Mouse (Mus musculus): ENCODE measurements around the gene Stpg3. TPM values are rescaled to one million over a fixed set of nuclear protein-coding genes. Genes with fewer than 3 reads are reported as not detected.
"Not testable (repeated sequence)": the region's sequence is repeated elsewhere in the genome, so short reads cannot be mapped to it uniquely, and the experiment has no call there.

The Stpg3 gene
- total RNA-seq, 1 experiment = 0.45 TPM

GRCm38 (mm10) chr2:25261870-25262269 is 47.4 kb upstream of the Stpg3 start:
- H3K4me3 ChIP-seq (ENCODE audit: insufficient read depth in 1 of 2, low read depth in 1 of 2, low read length in 2 of 2, poor library complexity in 1 of 2, severe bottlenecking in 1 of 2) = peak overlapping the region; percentile 53 to 78
- H3K27ac ChIP-seq (ENCODE audit: insufficient read depth, low read depth, low read length, poor library complexity, severe bottlenecking) = peak overlapping the region; percentile 49; the same call in 1 of the 2 replicates
- in situ Hi-C loops (cut with MboI; ENCODE audit: low sequenced_read_pairs in 2 of 2, unreplicated experiment in 2 of 2) = no loop called here
- peaks cover 0 to 8% of the 10 kb centered on the region in 2 experiments; a peak in 1 of 4 replicates for H3K4me1 ChIP-seq (ENCODE audit: control insufficient read depth in 2 of 2, insufficient read depth in 2 of 2, low read length in 2 of 2, poor library complexity in 1 of 2)
- H3K9me3 ChIP-seq (ENCODE audit: control insufficient read depth, insufficient read depth, low read depth, low read length) = no peaks in the 10 kb centered on the region
- H3K9ac ChIP-seq (ENCODE audit: insufficient read depth, low read depth, low read length, poor library complexity, severe bottlenecking) = peak overlapping the region; percentile 71; the same call in 1 of the 2 replicates
- TF ChIP-seq ZNF384 (IDR thresholded peaks at IDR 0.05; ENCODE audit: low read depth, low read length) (no peak), CHD2 (IDR thresholded peaks at IDR 0.05; ENCODE audit: low read depth, low read length) (no peak)
- DNase-seq (ENCODE audit: low read depth, low spot score) = no peak
- H3K36me3 ChIP-seq (ENCODE audit: control insufficient read depth, insufficient read depth, low read length, poor library complexity, severe bottlenecking) = peaks cover 2% of the 10 kb centered on the region; the same call in 1 of the 2 replicates

DNA sequence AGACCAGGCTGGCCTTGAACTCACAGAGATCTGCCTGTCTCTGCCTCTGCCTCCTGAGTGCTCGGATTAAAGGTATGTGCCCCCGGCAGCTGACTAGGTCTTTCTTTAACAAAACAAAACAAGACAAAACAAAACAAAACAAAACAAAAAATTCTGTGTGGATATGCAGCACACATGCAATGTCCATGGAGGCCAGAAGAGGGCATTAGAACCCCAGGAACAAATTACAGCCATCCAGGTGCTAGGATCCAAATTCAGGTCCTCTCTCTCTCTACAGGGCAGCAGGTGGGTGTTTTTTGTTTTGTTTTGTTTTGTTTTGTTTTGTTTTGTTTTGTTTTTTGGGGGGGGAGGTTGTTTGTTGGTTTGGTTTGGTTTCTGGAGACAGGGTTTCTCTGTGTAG is 44.5 kb upstream of the Stpg3 start:
- no peak overlapping the region; the same call in 1 of the 2 replicates for H3K9ac ChIP-seq (ENCODE audit: insufficient read depth, low read depth, low read length, poor library complexity, severe bottlenecking)
- H3K36me3 ChIP-seq (ENCODE audit: control insufficient read depth, insufficient read depth, low read length, poor library complexity, severe bottlenecking) = no peaks in the 10 kb centered on the region
- H3K4me3 ChIP-seq (ENCODE audit: insufficient read depth in 1 of 2, low read depth in 1 of 2, low read length in 2 of 2, poor library complexity in 1 of 2, severe bottlenecking in 1 of 2) = no peak overlapping the region
- DNase-seq (ENCODE audit: low read depth, low spot score) = no peak
- TF ChIP-seq ZC3H11A (IDR thresholded peaks at IDR 0.05; ENCODE audit: borderline replicate concordance, low read depth, low read length) = peak; percentile 39; the same call in 1 of the 2 replicates
- no peak for TF ChIP-seq MAFK (IDR thresholded peaks at IDR 0.05; ENCODE audit: insufficient read depth, low read depth, low read length)
- no peak for TF ChIP-seq ZNF384 (IDR thresholded peaks at IDR 0.05; ENCODE audit: low read depth, low read length)
- TF ChIP-seq CHD2 (IDR thresholded peaks at IDR 0.05; ENCODE audit: low read depth, low read length) = no peak
- H3K4me1 ChIP-seq (ENCODE audit: control insufficient read depth in 2 of 2, insufficient read depth in 2 of 2, low read length in 2 of 2, poor library complexity in 1 of 2) = peaks cover under 1 to 2% of the 10 kb centered on the region in 2 experiments; a peak in 2 of 4 replicates
- in situ Hi-C loops (cut with MboI; ENCODE audit: low sequenced_read_pairs in 2 of 2, unreplicated experiment in 2 of 2) = no loop called here
- H3K27ac ChIP-seq (ENCODE audit: insufficient read depth, low read depth, low read length, poor library complexity, severe bottlenecking) = no peak overlapping the region
- no peaks in the 10 kb centered on the region for H3K9me3 ChIP-seq (ENCODE audit: control insufficient read depth, insufficient read depth, low read depth, low read length)

DNA sequence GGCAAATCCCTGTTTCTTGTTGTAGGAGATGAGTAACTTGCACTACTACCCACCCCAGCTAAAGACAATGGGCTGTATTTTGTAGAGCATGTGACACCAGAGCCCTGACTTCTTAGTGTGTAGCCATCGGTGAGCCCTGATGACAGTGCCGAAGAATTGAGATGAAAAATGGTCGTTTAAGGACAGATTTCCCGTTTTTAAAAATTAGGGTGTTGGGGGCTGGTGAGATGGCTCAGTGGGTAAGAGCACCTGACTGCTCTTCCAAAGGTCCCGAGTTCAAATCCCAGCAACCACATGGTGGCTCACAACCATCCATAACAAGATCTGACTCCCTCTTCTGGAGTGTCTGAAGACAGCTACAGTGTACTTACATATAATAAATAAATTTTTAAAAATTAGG is 42.8 kb upstream of the Stpg3 start:
- H3K4me1 ChIP-seq (ENCODE audit: control insufficient read depth in 2 of 2, insufficient read depth in 2 of 2, low read length in 2 of 2, poor library complexity in 1 of 2); DNase-seq (ENCODE audit: low read depth, low spot score); H3K27ac ChIP-seq (ENCODE audit: insufficient read depth, low read depth, low read length, poor library complexity, severe bottlenecking); H3K36me3 ChIP-seq (ENCODE audit: control insufficient read depth, insufficient read depth, low read length, poor library complexity, severe bottlenecking); in situ Hi-C loops (cut with MboI; ENCODE audit: low sequenced_read_pairs in 2 of 2, unreplicated experiment in 2 of 2); H3K4me3 ChIP-seq (ENCODE audit: insufficient read depth in 1 of 2, low read depth in 1 of 2, low read length in 2 of 2, poor library complexity in 1 of 2, severe bottlenecking in 1 of 2); H3K9me3 ChIP-seq (ENCODE audit: control insufficient read depth, insufficient read depth, low read depth, low read length); H3K9ac ChIP-seq (ENCODE audit: insufficient read depth, low read depth, low read length, poor library complexity, severe bottlenecking): not testable (repeated sequence)

DNA sequence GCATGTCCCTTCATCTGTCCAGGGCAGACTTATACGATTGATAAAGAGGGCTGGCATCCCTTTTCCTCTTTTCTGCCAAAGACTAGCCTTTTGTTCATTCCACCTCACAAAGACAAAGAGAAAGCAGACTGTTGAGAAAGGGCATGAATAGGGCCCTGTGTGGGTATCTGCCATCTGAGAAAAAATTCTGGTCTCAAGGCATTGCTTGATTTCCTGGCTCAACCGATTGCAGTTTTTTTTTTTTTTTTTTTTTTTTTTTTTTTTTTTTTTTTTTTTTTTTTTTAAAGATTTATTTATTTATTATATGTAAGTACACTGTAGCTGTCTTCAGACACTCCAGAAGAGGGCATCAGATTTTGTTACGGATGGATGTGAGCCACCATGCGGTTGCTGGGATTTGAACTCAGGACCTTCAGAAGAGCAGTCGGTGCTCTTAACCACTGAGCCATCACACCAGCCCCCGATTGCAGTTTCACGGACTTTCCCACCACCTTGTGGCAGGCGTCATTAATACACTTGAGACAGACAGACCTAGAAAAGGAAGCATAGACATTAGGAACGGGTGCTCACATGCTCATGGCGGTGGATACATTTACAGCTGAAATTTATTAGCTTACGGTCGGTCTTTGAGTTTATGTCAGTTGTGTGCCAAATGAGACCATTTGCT is 42.1 kb upstream of the Stpg3 start:
- peak; percentile 93 for TF ChIP-seq ZNF384 (IDR thresholded peaks at IDR 0.05; ENCODE audit: low read depth, low read length)
- H3K4me1 ChIP-seq (ENCODE audit: control insufficient read depth in 2 of 2, insufficient read depth in 2 of 2, low read length in 2 of 2, poor library complexity in 1 of 2); H3K9me3 ChIP-seq (ENCODE audit: control insufficient read depth, insufficient read depth, low read depth, low read length); in situ Hi-C loops (cut with MboI; ENCODE audit: low sequenced_read_pairs in 2 of 2, unreplicated experiment in 2 of 2); H3K27ac ChIP-seq (ENCODE audit: insufficient read depth, low read depth, low read length, poor library complexity, severe bottlenecking); H3K9ac ChIP-seq (ENCODE audit: insufficient read depth, low read depth, low read length, poor library complexity, severe bottlenecking): not testable (repeated sequence)
- peak overlapping the region; percentile 21 to 89; a peak in 3 of 4 replicates for H3K4me3 ChIP-seq (ENCODE audit: insufficient read depth in 1 of 2, low read depth in 1 of 2, low read length in 2 of 2, poor library complexity in 1 of 2, severe bottlenecking in 1 of 2)
- H3K36me3 ChIP-seq (ENCODE audit: control insufficient read depth, insufficient read depth, low read length, poor library complexity, severe bottlenecking) = peaks cover 12% of the 10 kb centered on the region
- DNase-seq (ENCODE audit: low read depth, low spot score) = peak; percentile 69

DNA sequence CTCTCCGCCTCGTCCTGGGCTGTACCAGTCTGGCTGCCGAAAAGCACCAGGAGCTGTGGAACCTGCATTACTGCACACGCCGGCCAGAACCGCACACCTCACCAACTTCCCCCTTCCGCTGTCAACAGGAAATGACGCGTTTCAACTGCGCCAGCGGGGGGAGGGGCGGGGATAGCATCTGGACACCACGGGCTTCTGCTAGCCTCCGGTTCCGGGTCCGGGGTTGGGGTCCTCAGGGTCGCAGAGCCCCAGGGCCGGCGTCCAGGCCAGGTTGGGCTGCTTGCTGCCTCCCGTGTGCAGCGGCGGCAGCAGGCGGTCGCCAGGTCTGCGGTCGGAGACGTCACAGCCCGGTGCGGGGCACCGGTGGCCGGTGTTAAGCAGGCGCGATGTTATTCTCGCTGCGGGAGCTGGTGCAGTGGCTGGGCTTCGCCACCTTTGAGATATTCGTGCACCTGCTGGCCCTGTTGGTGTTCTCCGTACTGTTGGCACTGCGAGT is 40.9 kb upstream of the Stpg3 start, which contains the start of gene Tmem203:
TSS of gene Tmem203 (plus strand) at position 156 of the 496 bp plus-strand sequence.
- H3K36me3 ChIP-seq (ENCODE audit: control insufficient read depth, insufficient read depth, low read length, poor library complexity, severe bottlenecking) = peaks cover 20% of the 10 kb centered on the region
- peak within 1 kb of the TSS; percentile 32 for H3K27ac ChIP-seq (ENCODE audit: insufficient read depth, low read depth, low read length, poor library complexity, severe bottlenecking)
- peaks cover 0 to 2% of the 10 kb centered on the region in 2 experiments; a peak in 1 of 4 replicates for H3K4me1 ChIP-seq (ENCODE audit: control insufficient read depth in 2 of 2, insufficient read depth in 2 of 2, low read length in 2 of 2, poor library complexity in 1 of 2)
- H3K4me3 ChIP-seq (ENCODE audit: insufficient read depth in 1 of 2, low read depth in 1 of 2, low read length in 2 of 2, poor library complexity in 1 of 2, severe bottlenecking in 1 of 2) = peak within 1 kb of the TSS; percentile 83 to 89
- DNase-seq (ENCODE audit: low read depth, low spot score) = peak; percentile 88
- in situ Hi-C loops (cut with MboI; ENCODE audit: low sequenced_read_pairs in 2 of 2, unreplicated experiment in 2 of 2) = no loop called here
- H3K9me3 ChIP-seq (ENCODE audit: control insufficient read depth, insufficient read depth, low read depth, low read length) = no peaks in the 10 kb centered on the region
- TF ChIP-seq HCFC1 (IDR thresholded peaks at IDR 0.05; ENCODE audit: borderline replicate concordance, insufficient read depth, low read length) = peak; percentile 85
- no peak; the same call in 1 of the 2 replicates for TF ChIP-seq ZNF384 (IDR thresholded peaks at IDR 0.05; ENCODE audit: low read depth, low read length)
- peak; percentile 52; the same call in 1 of the 2 replicates for TF ChIP-seq CHD2 (IDR thresholded peaks at IDR 0.05; ENCODE audit: low read depth, low read length)
- no peak for TF ChIP-seq MAFK (IDR thresholded peaks at IDR 0.05; ENCODE audit: insufficient read depth, low read depth, low read length)
- TF ChIP-seq ZC3H11A (IDR thresholded peaks at IDR 0.05; ENCODE audit: borderline replicate concordance, low read depth, low read length) = peak; percentile 10; the same call in 1 of the 2 replicates
- H3K9ac ChIP-seq (ENCODE audit: insufficient read depth, low read depth, low read length, poor library complexity, severe bottlenecking) = peak within 1 kb of the TSS; percentile 87

All from ES-E14 (cell line).